Mouse (Mus musculus): ENCODE results near the gene Zfp787. TPM values are rescaled to one million over a fixed set of nuclear protein-coding genes. Genes with fewer than 3 reads are reported as not detected.

Zfp787 gene
- total and polyA plus RNA-seq, 2 experiments from 2014 or later = 38.5 to 86.2 TPM

- peak; percentile 50 for DNase-seq (ENCODE audit: low spot score)
- WGBS = 36% methylated on average over 3 of the region's 3 CpGs
- H3K9me3 ChIP-seq (replicated peaks; ENCODE audit: control insufficient read depth, low read length) = no peaks in the 10 kb centered on the region
- no peak overlapping the region for H3K27ac ChIP-seq (ENCODE audit: low read depth)
- no peak overlapping the region for H3K4me3 ChIP-seq (ENCODE audit: low read depth, low read length)
- TF ChIP-seq CTCF (IDR thresholded peaks at IDR 0.05; ENCODE audit: low read depth) = peak; percentile 87
- no peak for TF ChIP-seq EP300 (IDR thresholded peaks at IDR 0.05; ENCODE audit: low read depth)
- H3K4me1 ChIP-seq (ENCODE audit: control insufficient read depth, insufficient read depth) = no peaks in the 10 kb centered on the region
- no peak overlapping the region for H3K4me2 ChIP-seq (ENCODE audit: low read depth, low read length)
- ATAC-seq (ENCODE audit: insufficient read depth, low read depth) = peak; percentile 33; the same call in 1 of the 2 replicates
- H3K27me3 ChIP-seq (ENCODE audit: control insufficient read depth, insufficient read depth, low read length) = 0 out of 2 replicates have a peak, but pooled peaks cover 4% of the 10 kb centered on the region
- H3K9ac ChIP-seq (replicated peaks; ENCODE audit: low read depth, low read length) = no peak overlapping the region
- H3K36me3 ChIP-seq (replicated peaks; ENCODE audit: control insufficient read depth, insufficient read depth, low read length) = peaks cover 24% of the 10 kb centered on the region
Measured at GRCm38 (mm10) chr7:6191376-6191775, 35.6 kb upstream of the Zfp787 start.

- Histone ChIP-seq H3K27me3 (ENCODE audit: control insufficient read depth, insufficient read depth, low read length) (0 out of 2 replicates have a peak, but pooled peaks cover 4% of the 10 kb centered on the region), H3K36me3 (replicated peaks; ENCODE audit: control insufficient read depth, insufficient read depth, low read length) (peaks cover 30% of the 10 kb centered on the region), H3K9me3 (replicated peaks; ENCODE audit: control insufficient read depth, low read length) (no peaks in the 10 kb centered on the region), H3K9ac (replicated peaks; ENCODE audit: low read depth, low read length) (no peak overlapping the region), H3K4me3 (ENCODE audit: low read depth, low read length) (no peak overlapping the region), H3K4me1 (ENCODE audit: control insufficient read depth, insufficient read depth) (peaks cover 3% of the 10 kb centered on the region; the same call in 1 of the 2 replicates), H3K27ac (ENCODE audit: low read depth) (no peak overlapping the region), H3K4me2 (ENCODE audit: low read depth, low read length) (no peak overlapping the region)
- no peak for DNase-seq (ENCODE audit: low spot score)
- no peak; the same call in 1 of the 2 replicates for ATAC-seq (ENCODE audit: insufficient read depth, low read depth)
- WGBS = 54% methylated on average over 45 of the region's 45 CpGs
- TF ChIP-seq CTCF (IDR thresholded peaks at IDR 0.05; ENCODE audit: low read depth) = 0 out of 2 replicates have a peak, but pooled peaks have one; percentile 29
- TF ChIP-seq EP300 (IDR thresholded peaks at IDR 0.05; ENCODE audit: low read depth) = no peak
Measured at GRCm38 (mm10) chr7:6189542-6189941, 33.7 kb upstream of the Zfp787 start.

- TF ChIP-seq EP300 (IDR thresholded peaks at IDR 0.05; ENCODE audit: low read depth) (no peak), CTCF (IDR thresholded peaks at IDR 0.05; ENCODE audit: low read depth) (no peak)
- 89% methylated on average over 2 of the region's 2 CpGs for WGBS
Measured at GRCm38 (mm10) chr7:6186756-6187155, 31.0 kb upstream of the Zfp787 start.

GRCm38 (mm10) chr7:6186176-6186575 is 30.4 kb upstream of the Zfp787 start:
- Histone ChIP-seq H3K27ac (ENCODE audit: low read depth) (no peak overlapping the region), H3K4me1 (ENCODE audit: control insufficient read depth, insufficient read depth) (peaks cover 3% of the 10 kb centered on the region; the same call in 1 of the 2 replicates), H3K4me3 (ENCODE audit: low read depth, low read length) (no peak overlapping the region), H3K9me3 (replicated peaks; ENCODE audit: control insufficient read depth, low read length) (no peaks in the 10 kb centered on the region), H3K36me3 (replicated peaks; ENCODE audit: control insufficient read depth, insufficient read depth, low read length) (peaks cover 30% of the 10 kb centered on the region), H3K9ac (replicated peaks; ENCODE audit: low read depth, low read length) (no peak overlapping the region), H3K27me3 (ENCODE audit: control insufficient read depth, insufficient read depth, low read length) (0 out of 2 replicates have a peak, but pooled peaks cover 4% of the 10 kb centered on the region), H3K4me2 (ENCODE audit: low read depth, low read length) (no peak overlapping the region)
- ATAC-seq (ENCODE audit: insufficient read depth, low read depth) (no peak), DNase-seq (ENCODE audit: low spot score) (no peak)
- TF ChIP-seq CTCF (IDR thresholded peaks at IDR 0.05; ENCODE audit: low read depth) (no peak), EP300 (IDR thresholded peaks at IDR 0.05; ENCODE audit: low read depth) (no peak)
- WGBS = 94% methylated on average over 2 of the region's 2 CpGs

More at GRCm38 (mm10) chr7:6186756-6187155, 31.0 kb upstream of the Zfp787 start:
- Histone ChIP-seq H3K4me2 (ENCODE audit: low read depth, low read length) (no peak overlapping the region), H3K9ac (replicated peaks; ENCODE audit: low read depth, low read length) (no peak overlapping the region), H3K4me3 (ENCODE audit: low read depth, low read length) (no peak overlapping the region), H3K27ac (ENCODE audit: low read depth) (no peak overlapping the region), H3K36me3 (replicated peaks; ENCODE audit: control insufficient read depth, insufficient read depth, low read length) (peaks cover 30% of the 10 kb centered on the region), H3K9me3 (replicated peaks; ENCODE audit: control insufficient read depth, low read length) (no peaks in the 10 kb centered on the region), H3K27me3 (ENCODE audit: control insufficient read depth, insufficient read depth, low read length) (0 out of 2 replicates have a peak, but pooled peaks cover 4% of the 10 kb centered on the region), H3K4me1 (ENCODE audit: control insufficient read depth, insufficient read depth) (peaks cover 3% of the 10 kb centered on the region; the same call in 1 of the 2 replicates)
- no peak for DNase-seq (ENCODE audit: low spot score)
- no peak for ATAC-seq (ENCODE audit: insufficient read depth, low read depth)

GRCm38 (mm10) chr7:6185391-6185790 is 29.6 kb upstream of the Zfp787 start:
- 50% methylated on average over 1 of the region's 1 CpGs for WGBS
- Histone ChIP-seq H3K9me3 (replicated peaks; ENCODE audit: control insufficient read depth, low read length) (no peaks in the 10 kb centered on the region), H3K4me3 (ENCODE audit: low read depth, low read length) (no peak overlapping the region), H3K27me3 (ENCODE audit: control insufficient read depth, insufficient read depth, low read length) (0 out of 2 replicates have a peak, but pooled peaks cover 4% of the 10 kb centered on the region), H3K4me2 (ENCODE audit: low read depth, low read length) (no peak overlapping the region), H3K4me1 (ENCODE audit: control insufficient read depth, insufficient read depth) (peaks cover 3% of the 10 kb centered on the region; the same call in 1 of the 2 replicates), H3K36me3 (replicated peaks; ENCODE audit: control insufficient read depth, insufficient read depth, low read length) (peaks cover 30% of the 10 kb centered on the region), H3K27ac (ENCODE audit: low read depth) (0 out of 2 replicates have a peak overlapping the region, but pooled peaks have one; percentile 25), H3K9ac (replicated peaks; ENCODE audit: low read depth, low read length) (no peak overlapping the region)
- no peak for TF ChIP-seq CTCF (IDR thresholded peaks at IDR 0.05; ENCODE audit: low read depth)
- no peak for TF ChIP-seq EP300 (IDR thresholded peaks at IDR 0.05; ENCODE audit: low read depth)
- ATAC-seq (ENCODE audit: insufficient read depth, low read depth) (no peak), DNase-seq (ENCODE audit: low spot score) (no peak)
